Comparison of ENCODE assay signal across 8 mouse cellular contexts in the genomic region with DNA sequence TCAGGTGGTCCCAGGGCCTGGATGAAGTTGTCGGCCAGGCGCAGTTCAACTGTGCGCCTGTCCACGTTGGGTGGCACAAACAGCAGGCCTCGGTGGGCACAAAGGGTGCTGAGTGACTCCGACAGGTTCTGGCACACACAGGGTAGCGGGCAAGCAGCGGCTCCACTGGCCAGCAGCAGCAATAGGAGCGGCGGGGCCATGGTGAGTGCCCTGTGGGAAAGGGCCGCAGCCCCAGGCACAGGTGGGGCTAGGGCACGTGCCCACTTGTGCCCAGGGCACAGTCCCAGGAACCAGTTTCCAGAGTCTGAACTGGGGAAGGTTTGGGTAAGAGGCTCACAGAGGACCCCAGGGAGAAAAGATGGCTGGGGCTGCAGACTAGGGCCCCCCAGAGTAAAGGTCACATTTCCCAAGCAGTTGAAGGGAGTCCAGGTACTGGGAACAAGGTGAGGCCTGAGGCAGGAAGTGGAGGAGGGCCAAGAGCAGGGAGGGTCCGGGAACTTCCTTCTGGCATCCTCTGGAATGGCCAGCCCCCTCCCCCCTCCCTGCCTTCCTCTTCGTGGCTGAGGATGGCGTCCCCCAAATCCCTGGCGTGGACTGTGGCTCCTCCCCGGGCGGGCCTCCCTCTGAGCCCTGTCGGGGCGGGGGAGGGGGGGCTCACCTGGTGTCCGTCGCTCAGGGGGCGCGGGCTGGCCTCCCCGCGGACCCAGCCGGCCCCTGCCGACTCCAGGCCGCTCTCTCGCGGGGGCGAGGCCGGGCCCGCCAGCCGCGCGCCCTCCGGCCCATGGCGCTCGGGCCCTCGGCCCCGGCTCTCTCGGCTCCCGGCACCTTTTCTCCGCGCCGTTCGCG. TPM values are rescaled to one million over a fixed set of nuclear protein-coding genes. Genes with fewer than 3 reads are reported as not detected.
DNase-seq lines count a peak whose midpoint lies in the region; ATAC-seq and TF ChIP-seq lines count a peak whose summit lies in the region.

No protein-coding gene starts in this region.

- H3K36me3 ChIP-seq in thymus, adult 2 months (ENCODE audit: control insufficient read depth, insufficient read depth, low read length) = no peaks in the 10 kb centered on the region
- H3K36me3 ChIP-seq in intestine, embryonic 14.5 days (ENCODE audit: control insufficient read depth, insufficient read depth, low read length) = peaks cover 31% of the 10 kb centered on the region

- intact Hi-C loops in gastrocnemius, postnatal 14 days (cut with DNase I; ENCODE audit: low total_unique reads) = no loop called here

- peaks cover 9% of the 10 kb centered on the region for H3K4me1 ChIP-seq in thymus, adult 2 months (replicated peaks; ENCODE audit: control insufficient read depth, insufficient read depth, low read length)
- H3K4me1 ChIP-seq in intestine, embryonic 14.5 days (replicated peaks; ENCODE audit: control insufficient read depth, insufficient read depth, low read length) = peaks cover 8% of the 10 kb centered on the region

- ATAC-seq in intestine, embryonic 14.5 days (replicated peaks; ENCODE audit: low FRiP score, low TSS enrichment, low read depth) = peak; percentile 17; the same call in 1 of the 2 replicates

- H3K9me3 ChIP-seq in intestine, embryonic 14.5 days (ENCODE audit: control insufficient read depth, low read length) = no peaks in the 10 kb centered on the region

- no peaks in the 10 kb centered on the region for H3K27me3 ChIP-seq in thymus, adult 2 months (ENCODE audit: control insufficient read depth, insufficient read depth, low read length)
- H3K27me3 ChIP-seq in intestine, embryonic 14.5 days (replicated peaks; ENCODE audit: control insufficient read depth, insufficient read depth, low read length) = no peaks in the 10 kb centered on the region

- peak overlapping the region; percentile 51 for H3K4me3 ChIP-seq in thymus, adult 2 months (ENCODE audit: control insufficient read depth, insufficient read depth, low read length)
- peak overlapping the region; percentile 83 for H3K4me3 ChIP-seq in intestine, embryonic 14.5 days (ENCODE audit: low read depth, low read length)

- WGBS in thymus, adult 2 months = 25% methylated on average over 47 of the region's 49 CpGs
- 19% methylated on average over 46 of the region's 49 CpGs for WGBS in intestine, embryonic 14.5 days

- H3K9ac ChIP-seq in intestine, embryonic 14.5 days (ENCODE audit: low read length) = peak overlapping the region; percentile 93

- no peak for TF ChIP-seq CTCF in thymus, adult 2 months (IDR thresholded peaks at IDR 0.05; ENCODE audit: borderline replicate concordance, control insufficient read depth, extremely low read depth, insufficient read depth, low read length, poor library complexity)

- peak; percentile 22 for DNase-seq in adrenal gland, postnatal 10 days
- no peak for DNase-seq in adrenal gland, postnatal 25 days
- DNase-seq in thymus, adult 2 months = no peak
- DNase-seq in thymus, postnatal 0 days (ENCODE audit: low spot score) = no peak
- peak; percentile 74 for DNase-seq in intestine, embryonic 14.5 days (ENCODE audit: low spot score)
- DNase-seq in lung, postnatal 36 days = peak; percentile 37
- no peak for DNase-seq in gastrocnemius, postnatal 14 days
- DNase-seq in spleen, postnatal 36 days (ENCODE audit: low spot score in 2 of 2) = no peak

- H3K4me2 ChIP-seq in intestine, embryonic 14.5 days (ENCODE audit: low read length) = peak overlapping the region; percentile 61

- TF ChIP-seq POLR2A in thymus, adult 2 months (IDR thresholded peaks at IDR 0.05; ENCODE audit: control insufficient read depth, extremely low read depth, insufficient read depth, low read length, poor library complexity) = no peak

- no peak overlapping the region for H3K27ac ChIP-seq in thymus, adult 2 months (ENCODE audit: control insufficient read depth, insufficient read depth, low read length)
- peak overlapping the region; percentile 86 for H3K27ac ChIP-seq in intestine, embryonic 14.5 days (ENCODE audit: low read depth)

RNA-seq across cellular contexts. Expression of gene Lrfn4, which starts 0.9 kb away (rescaled TPM):
- total RNA-seq in adrenal gland, postnatal 10 days (2021) = 10 to 100 TPM in 1 of 2 experiments, 1 to 10 TPM in 1; 7.3 to 10.2 TPM
- 4.6 and 6.0 TPM in 2 replicates for total RNA-seq in adrenal gland, postnatal 25 days (2021)
- polyA plus RNA-seq in thymus, adult 2 months (2012; rRNA removed) = 17.3 and 18.1 TPM in 2 replicates
- polyA plus RNA-seq in thymus, postnatal 0 days (2015; fragmentation: Nextera tagmentation; extraction: Ambion mirVana) = 1.4 and 1.8 TPM in 2 replicates
- polyA plus RNA-seq in intestine, embryonic 14.5 days (2014; fragmentation: Nextera tagmentation; extraction: Ambion mirVana) = 8.6 and 9.3 TPM in 2 replicates
- total RNA-seq in gastrocnemius, postnatal 14 days (2021) = 1 to 10 TPM; 2.3 to 3.2 TPM

RNA-seq across cellular contexts. Expression of gene Rce1, which starts 10.9 kb away (rescaled TPM):
- 10 to 100 TPM; 23.7 to 30.9 TPM for total RNA-seq in adrenal gland, postnatal 10 days (2021)
- 35.4 and 38.2 TPM in 2 replicates for total RNA-seq in adrenal gland, postnatal 25 days (2021)
- polyA plus RNA-seq in thymus, adult 2 months (2012; rRNA removed) = 151 and 163 TPM in 2 replicates
- polyA plus RNA-seq in thymus, postnatal 0 days (2015; fragmentation: Nextera tagmentation; extraction: Ambion mirVana) = 51.0 and 51.9 TPM in 2 replicates
- polyA plus RNA-seq in intestine, embryonic 14.5 days (2014; fragmentation: Nextera tagmentation; extraction: Ambion mirVana) = 75.3 and 78.6 TPM in 2 replicates
- 1 to 10 TPM; 5.8 to 7.1 TPM for total RNA-seq in gastrocnemius, postnatal 14 days (2021)

Comparison
In these comparisons a context has a peak if more than half of its experiments do, and no peak if none do; other contexts are left out.
1. DNase-seq: peak in adrenal gland, postnatal 10 days (single experiment), intestine, embryonic 14.5 days (single experiment) and lung, postnatal 36 days (single experiment); none in adrenal gland, postnatal 25 days (single experiment), thymus, adult 2 months (single experiment), thymus, postnatal 0 days (single experiment), gastrocnemius, postnatal 14 days (single experiment) and spleen, postnatal 36 days (0 of 2).